Mouse (Mus musculus) forebrain, embryonic 10.5 days (tissue): ENCODE results near the gene Vmn2r42. TPM values are rescaled to one million over a fixed set of nuclear protein-coding genes. Genes with fewer than 3 reads are reported as not detected.
"Not testable (repeated sequence)": the region's sequence is repeated elsewhere in the genome, so short reads cannot be mapped to it uniquely, and the experiment has no call there.

Source experiments
- DNase-seq: peaks from one replicate; pipeline ENCODE4 v3.0.0-alpha.2; 2017; ENCODE audit warnings: low spot score; ENCODE audit errors: extremely low spot score
- H3K27ac ChIP-seq: fragments of 300-500 bp; sonication (generic); 2 replicates; pipeline ENCODE4 v1.5.1; 2016; ENCODE audit warnings: mild to moderate bottlenecking
- H3K27me3 ChIP-seq: fragments of 300-500 bp; sonication (generic); 2 replicates; pipeline ENCODE4 v1.6.1; 2016; ENCODE audit warnings: mild to moderate bottlenecking; ENCODE audit not compliant: poor library complexity, severe bottlenecking
- H3K36me3 ChIP-seq: fragments of 300-500 bp; sonication (generic); replicated peaks from 2 replicates; pipeline ENCODE4 v1.6.1; 2016; ENCODE audit warnings: mild to moderate bottlenecking, moderate library complexity
- H3K4me1 ChIP-seq: fragments of 300-500 bp; sonication (generic); 2 replicates; pipeline ENCODE4 v1.6.1; 2016
- H3K4me3 ChIP-seq: fragments of 300-500 bp; sonication (generic); 2 replicates; pipeline ENCODE4 v1.5.1; 2016; ENCODE audit warnings: mild to moderate bottlenecking, moderate library complexity
- H3K9me3 ChIP-seq: fragments of 300-500 bp; sonication (generic); 2 replicates; pipeline ENCODE4 v1.6.1; 2016; ENCODE audit warnings: mild to moderate bottlenecking, moderate library complexity
- WGBS: fragments of 180-500 bp; shearing (Covaris S2); methylation state at CpG from one replicate; pipeline ENCODE4 v1.1.7; 2016; 5-methylcytosine and 5-hydroxymethylcytosine counted together
- polyA plus RNA-seq: library from polyadenylated mRNA; unstranded; fragments of >200 nt; fragmentation: Nextera tagmentation; extraction: Ambion mirVana; gene quantifications from 2 replicates; pipeline ENCODE4 v1.2.1, GENCODE M21; 2016

Vmn2r42 gene
- polyA plus RNA-seq, result not detected in 2 replicates

DNA sequence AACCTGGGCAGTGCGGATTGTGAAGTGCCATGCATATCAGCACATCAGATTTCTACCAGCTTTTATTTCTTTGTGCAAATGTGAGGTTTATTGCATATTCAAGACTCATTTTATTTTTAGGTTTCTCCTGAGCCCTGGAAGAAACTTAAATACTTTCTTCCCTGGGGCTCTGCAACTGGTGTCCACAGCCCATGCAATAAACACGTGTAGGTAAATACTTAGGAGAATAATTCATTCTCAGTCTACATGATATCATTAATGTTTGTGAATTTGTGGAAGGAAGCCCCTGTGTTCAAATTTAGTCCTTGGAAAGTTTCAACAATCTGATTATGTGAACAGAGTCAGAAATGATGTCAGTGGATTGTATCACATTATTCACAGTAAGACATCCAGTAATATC, at the start of gene Vmn2r42:
Gene Vmn2r42, minus strand, starts transcription at position 101 of the 400 bp plus-strand sequence.
- not testable (repeated sequence) for H3K36me3 ChIP-seq, H3K27me3 ChIP-seq, H3K27ac ChIP-seq, DNase-seq, H3K4me3 ChIP-seq, H3K4me1 ChIP-seq, H3K9me3 ChIP-seq
- no CpG with 5 or more reads among the region's 2 CpGs for WGBS

DNA sequence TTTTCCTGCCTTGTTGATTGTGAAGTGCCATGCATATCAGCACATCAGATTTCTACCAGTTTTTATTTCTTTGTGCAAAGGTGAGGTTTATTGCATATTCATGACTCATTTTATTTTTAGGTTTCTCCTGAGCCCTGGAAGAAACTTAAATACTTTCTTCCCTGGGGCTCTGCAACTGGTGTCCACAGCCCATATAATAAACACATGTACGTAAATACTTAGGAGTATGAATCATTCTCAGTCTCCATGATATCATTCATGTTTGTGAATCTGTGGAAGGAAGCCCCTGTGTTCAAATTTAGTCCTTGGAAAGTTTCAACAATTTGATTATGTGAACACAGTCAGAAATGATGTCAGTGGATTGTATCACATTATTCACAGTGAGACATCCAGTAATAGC, 38.6 kb downstream of the Vmn2r42 start, which contains the start of gene Vmn2r41:
Gene Vmn2r41, minus strand, starts transcription at position 101 of the 400 bp plus-strand sequence.
- WGBS, result no CpG with 5 or more reads among the region's 1 CpGs
- DNase-seq, H3K4me1 ChIP-seq, H3K4me3 ChIP-seq, H3K27me3 ChIP-seq, H3K36me3 ChIP-seq, H3K27ac ChIP-seq, H3K9me3 ChIP-seq: not testable (repeated sequence)

Other genes with a start within 250 kb of the Vmn2r42 start
- not detected in 2 replicates for gene Vmn2r41, start 38.7 kb downstream of the Vmn2r42 start, polyA plus RNA-seq
- gene Vmn2r43, start 60.3 kb upstream of the Vmn2r42 start, polyA plus RNA-seq, result not detected in 2 replicates
- gene Vmn2r44, start 183.0 kb upstream of the Vmn2r42 start, polyA plus RNA-seq, result not detected in 2 replicates